Mouse (Mus musculus) left cerebral cortex, adult 2 months (tissue): ENCODE results near the gene Svs3b. TPM values are rescaled to one million over a fixed set of nuclear protein-coding genes. Genes with fewer than 3 reads are reported as not detected.
"Not testable (repeated sequence)": the region's sequence is repeated elsewhere in the genome, so short reads cannot be mapped to it uniquely, and the experiment has no call there.

Experiments used
- DNase-seq, 2 experiments: peaks; one replicate each; pipeline ENCODE4 v3.0.0; 2021 to 2022; ENCODE audit warnings: low spot score in 2 of 2, mixed read lengths in 1 of 2; ENCODE audit errors: extremely low spot score in 1 of 2
- H3K27ac ChIP-seq: fragments of 200-600 bp; 2 replicates; pipeline ENCODE4 v1.8.1; 2022
- H3K4me3 ChIP-seq: fragments of 200-600 bp; 2 replicates; pipeline ENCODE4 v1.8.1; 2022
- CTCF ChIP-seq: fragments of 200-600 bp; IDR thresholded peaks from 2 replicates; pipeline ENCODE4 v1.8.1; 2022; ENCODE audit warnings: antibody characterized with exemption, mild to moderate bottlenecking, moderate library complexity
- intact Hi-C: fragments of 180-260 bp; cut with DNase I; formaldehyde crosslinking; loops from one replicate; pipeline ENCODE4 v1.15.1; 2025
- long read RNA-seq, 2 experiments: library from polyadenylated mRNA; stranded (forward); transcript quantifications; one replicate each; pipeline ENCODE4 v2.0.0; 2021; ENCODE audit warnings: borderline mapping rate in 2 of 2
- total RNA-seq, 2 experiments: library from RNA; stranded (reverse); gene quantifications; 2 replicates each; pipeline ENCODE4 v1.2.3; 2021

Gene Svs3b
- not detected for total RNA-seq
- long read RNA-seq, experiment 1, result 0 reads
- long read RNA-seq, experiment 2, result 0 reads

DNA sequence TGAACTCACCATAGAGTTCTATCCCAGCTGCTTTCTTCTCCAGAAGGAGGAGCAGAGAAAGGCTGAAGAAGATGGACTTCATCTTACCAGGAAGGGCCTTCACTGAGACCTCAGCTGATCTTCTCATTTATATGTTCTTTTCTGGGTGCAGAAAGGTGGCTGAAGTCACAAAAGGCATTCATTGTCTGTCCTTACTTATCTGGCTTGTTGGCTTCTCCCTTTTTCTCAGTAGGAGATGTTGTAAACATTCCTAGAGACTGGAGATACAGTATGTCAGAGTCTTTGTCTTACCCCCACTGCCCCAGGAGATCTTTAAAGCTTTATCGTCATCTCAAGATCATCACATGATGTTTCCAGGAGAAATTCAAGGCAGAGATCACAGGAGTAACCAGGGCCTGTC lies at the start of gene Svs3b:
TSS of gene Svs3b (minus strand) at position 101 of the 400 bp plus-strand sequence.
- DNase-seq, intact Hi-C loops, H3K4me3 ChIP-seq, H3K27ac ChIP-seq: not testable (repeated sequence)

- intact Hi-C loops, H3K4me3 ChIP-seq, H3K27ac ChIP-seq, DNase-seq: not testable (repeated sequence)
Measured at GRCm38 (mm10) chr2:164288968-164289367, 32.5 kb upstream of the Svs3b start, which contains the start of gene Svs3a. Svs3a (plus strand) TSS chr2:164289268.

DNA sequence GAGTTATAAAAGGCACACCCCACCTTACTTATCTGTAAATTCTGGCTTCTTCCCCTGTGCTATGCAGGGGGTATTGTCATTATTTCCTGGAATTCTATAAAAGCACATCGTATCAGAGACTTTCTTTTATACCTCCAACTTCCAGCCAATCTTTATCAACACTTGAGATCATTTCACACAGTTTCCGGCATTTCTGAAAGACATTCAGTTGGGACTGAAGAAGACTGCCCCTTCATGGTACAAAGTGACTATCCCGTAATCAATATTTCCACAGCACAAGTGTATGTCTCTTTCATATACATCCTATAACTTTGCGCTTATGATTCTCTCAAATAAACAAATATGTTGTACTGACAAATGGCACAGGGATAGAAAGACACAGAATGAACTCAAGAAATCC lies 21.9 kb upstream of the Svs3b start, which contains the start of gene Svs4:
TSS of gene Svs4 (minus strand) at position 101 of the 400 bp plus-strand sequence.
- Histone ChIP-seq H3K4me3 (no peak within 1 kb of the TSS), H3K27ac (no peak within 1 kb of the TSS)
- no peak for TF ChIP-seq CTCF
- DNase-seq, result no peak
- intact Hi-C loops, result no loop called here

- H3K4me3 ChIP-seq, result no peak within 1 kb of the TSS
- intact Hi-C loops, result no loop called here
- DNase-seq, result no peak
- no peak within 1 kb of the TSS for H3K27ac ChIP-seq
- no peak for TF ChIP-seq CTCF
Measured at GRCm38 (mm10) chr2:164238366-164238765, 18.1 kb downstream of the Svs3b start, which contains the start of gene Svs2. Svs2 (minus strand) TSS chr2:164238466.

GRCm38 (mm10) chr2:164232671-164233070 lies 23.8 kb downstream of the Svs3b start:
- Histone ChIP-seq H3K27ac (no peak overlapping the region), H3K4me3 (no peak overlapping the region)
- DNase-seq, result no peak
- no peak for TF ChIP-seq CTCF
- intact Hi-C loops, result no loop called here

DNA sequence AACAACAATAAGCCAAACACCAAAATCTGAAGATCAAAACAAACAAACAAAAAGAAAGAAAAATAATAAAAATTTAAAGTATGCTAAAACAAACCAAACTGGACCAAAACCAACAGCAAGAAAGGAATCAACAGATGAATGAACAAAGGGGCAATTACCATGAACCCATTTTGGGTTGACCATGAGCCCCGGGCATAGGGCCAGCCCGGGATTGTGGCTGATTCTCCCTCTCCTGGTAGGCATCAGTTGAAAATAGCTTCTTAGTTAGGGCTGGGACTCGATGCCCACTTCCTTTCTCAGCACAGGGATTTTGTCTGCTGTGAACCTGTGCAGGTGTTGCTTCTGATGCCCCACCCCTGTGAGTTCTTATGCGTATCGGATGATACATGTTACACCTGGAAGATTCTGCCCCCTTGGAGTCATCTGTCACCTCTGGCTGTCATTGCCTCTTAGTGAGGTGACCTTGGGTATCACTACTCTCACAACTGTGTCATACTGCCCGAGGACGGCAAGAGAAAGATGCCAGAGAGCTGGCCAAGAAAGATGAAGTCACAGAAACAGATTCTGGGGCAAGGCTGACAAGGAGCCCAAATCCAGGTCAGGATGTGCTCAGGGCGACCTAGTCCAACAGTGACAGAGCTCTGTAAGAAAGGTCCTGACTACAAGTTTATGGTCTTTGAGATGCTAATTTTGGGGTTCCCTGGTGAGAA lies 27.9 kb downstream of the Svs3b start:
- intact Hi-C loops, result no loop called here
- no peak for DNase-seq
- no peak overlapping the region for H3K27ac ChIP-seq
- no peak overlapping the region for H3K4me3 ChIP-seq
- no peak for TF ChIP-seq CTCF

DNA sequence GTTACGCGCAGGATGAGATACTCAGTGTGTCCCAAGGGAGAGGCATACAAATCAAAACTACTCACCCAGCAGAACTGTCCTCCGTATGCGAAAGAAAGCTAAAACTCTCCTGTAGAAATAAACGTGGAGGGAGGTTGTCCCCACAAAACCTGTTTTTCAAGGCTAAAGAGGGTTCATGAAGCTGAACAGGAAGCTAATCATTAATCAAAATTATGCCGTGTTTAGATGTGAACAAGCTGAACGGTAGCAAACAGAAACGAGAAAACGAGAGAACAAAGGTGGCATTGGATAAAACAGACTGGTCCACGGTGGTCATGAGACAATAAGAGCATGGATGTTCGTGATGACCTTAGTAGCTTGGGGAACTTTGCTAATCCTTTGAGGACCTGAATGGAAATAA lies 34.9 kb downstream of the Svs3b start, which contains the start of gene Wfdc15b:
TSS of gene Wfdc15b (minus strand) at position 139 of the 400 bp plus-strand sequence.
- no peak for TF ChIP-seq CTCF
- intact Hi-C loops, result no loop called here
- Histone ChIP-seq H3K27ac (no peak within 1 kb of the TSS), H3K4me3 (no peak within 1 kb of the TSS)
- no peak for DNase-seq

GRCm38 (mm10) chr2:164219295-164219694 lies 37.1 kb downstream of the Svs3b start:
- TF ChIP-seq CTCF, result no peak
- DNase-seq, result no peak
- Histone ChIP-seq H3K4me3 (no peak overlapping the region), H3K27ac (no peak overlapping the region)
- intact Hi-C loops, result no loop called here

DNA sequence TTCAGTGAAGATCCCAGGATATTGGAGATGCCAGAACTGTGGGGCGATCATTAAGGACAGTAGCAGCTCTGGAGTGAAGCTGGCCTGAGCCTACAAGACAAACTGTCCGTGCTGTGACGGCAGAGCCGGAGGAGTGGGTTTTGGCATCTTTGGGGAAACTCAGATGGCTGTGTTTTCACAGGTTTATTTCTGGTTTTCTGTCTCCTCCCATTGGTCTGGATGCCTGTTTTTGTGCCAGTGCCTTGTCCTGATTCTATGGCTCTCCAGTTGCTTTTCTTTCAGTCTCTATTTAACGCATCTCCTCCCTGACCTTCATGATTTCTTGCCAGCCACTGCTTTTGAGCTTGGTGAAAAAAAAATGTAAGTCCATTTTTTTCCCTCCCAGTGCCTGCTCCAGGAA lies 43.7 kb downstream of the Svs3b start:
- no peak for TF ChIP-seq CTCF
- Histone ChIP-seq H3K27ac (peak overlapping the region; percentile 11; the same call in 1 of the 2 replicates), H3K4me3 (no peak overlapping the region)
- intact Hi-C loops, result loop anchor here (2.0 to 5.0 kb wide), 2 partner anchors 38 to 100 kb away; no protein-coding TSS in a partner anchor
- no peak for DNase-seq

GRCm38 (mm10) chr2:164210892-164211291 lies 45.5 kb downstream of the Svs3b start:
- TF ChIP-seq CTCF, result no peak
- intact Hi-C loops, result loop anchor here (5.0 kb wide), 1 partner anchor 101 kb away; no protein-coding TSS in a partner anchor
- H3K27ac ChIP-seq, result no peak overlapping the region
- no peak for DNase-seq
- no peak overlapping the region for H3K4me3 ChIP-seq

GRCm38 (mm10) chr2:164206676-164207075 lies 49.8 kb downstream of the Svs3b start:
- DNase-seq, result peak in 1 of 2 experiments; percentile 14
- no peak overlapping the region for H3K4me3 ChIP-seq
- TF ChIP-seq CTCF, result no peak
- H3K27ac ChIP-seq, result peak overlapping the region; percentile 45; the same call in 1 of the 2 replicates
- intact Hi-C loops, result no loop called here

DNA sequence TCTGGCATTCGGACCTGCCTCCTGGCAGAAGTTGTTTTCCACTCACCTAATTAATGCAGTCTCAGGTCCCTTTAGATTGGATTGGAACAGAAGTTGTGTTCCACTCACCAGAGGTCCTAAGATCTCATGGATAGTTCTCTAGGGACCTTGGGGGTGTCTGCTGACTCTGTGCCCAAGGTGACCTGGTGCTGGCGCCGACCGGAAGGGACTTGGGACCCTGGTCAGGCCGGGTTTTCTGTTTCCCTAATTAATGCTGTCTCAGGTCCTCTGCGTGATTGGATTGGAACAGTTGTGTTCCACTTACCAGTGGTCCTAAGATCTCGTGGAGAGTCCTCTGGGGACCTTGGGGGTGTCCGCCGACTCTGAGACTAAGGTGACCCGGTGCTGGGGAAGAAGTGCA lies 50.4 kb downstream of the Svs3b start:
- H3K27ac ChIP-seq, H3K4me3 ChIP-seq, intact Hi-C loops, DNase-seq: not testable (repeated sequence)

Other genes with a start within 250 kb of the Svs3b start
- 1 to 10 TPM in 1 of 2 experiments, under 1 TPM in 1; 0.84 to 1.1 TPM for gene Pabpc1l, start 231.2 kb downstream of the Svs3b start, total RNA-seq
- 10 to 100 TPM; 32.4 to 41.9 TPM for gene Stk4, start 186.3 kb downstream of the Svs3b start, total RNA-seq
- 10 to 100 TPM; 79.2 to 83.9 TPM for gene Tomm34, start 185.5 kb downstream of the Svs3b start, total RNA-seq
- gene Kcns1, start 85.5 kb downstream of the Svs3b start, total RNA-seq, result 10 to 100 TPM; 20.3 to 20.7 TPM
- not detected for gene Wfdc5, start 73.9 kb downstream of the Svs3b start, total RNA-seq
- gene Wfdc12, start 66.0 kb downstream of the Svs3b start, total RNA-seq, result not detected
- not detected for gene Wfdc15a, start 56.5 kb downstream of the Svs3b start, total RNA-seq
- gene Wfdc15b, start 35.0 kb downstream of the Svs3b start, total RNA-seq, result not detected
- gene Svs2, start 18.2 kb downstream of the Svs3b start, total RNA-seq, result not detected
- not detected for gene Svs4, start 21.8 kb upstream of the Svs3b start, total RNA-seq
- gene Svs3a, start 32.6 kb upstream of the Svs3b start, total RNA-seq, result not detected
- not detected for gene Svs6, start 60.1 kb upstream of the Svs3b start, total RNA-seq
- gene Svs5, start 76.1 kb upstream of the Svs3b start, total RNA-seq, result not detected
- not detected for gene Slpi, start 132.5 kb upstream of the Svs3b start, total RNA-seq
- under 1 TPM; 0.20 to 0.23 TPM for gene Rbpjl, start 146.5 kb upstream of the Svs3b start, total RNA-seq
- 10 to 100 TPM; 10.4 to 11.0 TPM for gene Matn4, start 148.5 kb upstream of the Svs3b start, total RNA-seq
- gene Sdc4, start 187.2 kb upstream of the Svs3b start, total RNA-seq, result 10 to 100 TPM; 78.7 to 93.2 TPM
- 10 to 100 TPM; 40.8 to 41.3 TPM for gene Sys1, start 200.3 kb upstream of the Svs3b start, total RNA-seq
- 10 to 100 TPM; 10.2 to 14.1 TPM for gene Gm20458, start 204.3 kb upstream of the Svs3b start, total RNA-seq
- not detected for gene Trp53tg5, start 217.1 kb upstream of the Svs3b start, total RNA-seq
- 100 to 1,000 TPM; 102 to 106 TPM for gene Dbndd2, start 229.5 kb upstream of the Svs3b start, total RNA-seq
- gene Pigt, start 240.9 kb upstream of the Svs3b start, total RNA-seq, result 10 to 100 TPM; 86.3 to 87.0 TPM